Mouse (Mus musculus) lung, embryonic 14.5 days (tissue): ENCODE results near the gene Faf2. TPM values are rescaled to one million over a fixed set of nuclear protein-coding genes. Genes with fewer than 3 reads are reported as not detected.

Source experiments
- ATAC-seq: fragments of 200-750 bp; cut with Nextera tagmentation; 2 replicates; pipeline ENCODE4 v1.8.0; 2017; ENCODE audit warnings: mild to moderate bottlenecking, moderate TSS enrichment, moderate library complexity; ENCODE audit not compliant: insufficient read depth
- DNase-seq: peaks from one replicate; pipeline ENCODE4 v3.0.0-alpha.2; 2015
- H3K27ac ChIP-seq: fragments of 300-500 bp; sonication (generic); 2 replicates; pipeline ENCODE4 v1.5.1; 2014; ENCODE audit warnings: low read depth, mild to moderate bottlenecking, moderate library complexity
- H3K27me3 ChIP-seq: fragments of 300-500 bp; sonication (generic); 2 replicates; pipeline ENCODE4 v1.6.1; 2014; ENCODE audit warnings: low read length, control low read depth; ENCODE audit not compliant: insufficient read depth
- H3K36me3 ChIP-seq: fragments of 300-500 bp; sonication (generic); 2 replicates; pipeline ENCODE4 v1.6.1; 2014; ENCODE audit warnings: control low read depth; ENCODE audit not compliant: insufficient read depth
- H3K4me1 ChIP-seq: fragments of 300-500 bp; sonication (generic); 2 replicates; pipeline ENCODE4 v1.6.1; 2014; ENCODE audit warnings: antibody characterized with exemption, control low read depth; ENCODE audit not compliant: insufficient read depth
- H3K4me2 ChIP-seq: fragments of 300-500 bp; sonication (generic); 2 replicates; pipeline ENCODE4 v1.6.1; 2014; ENCODE audit warnings: mild to moderate bottlenecking
- H3K4me3 ChIP-seq: fragments of 300-500 bp; sonication (generic); 2 replicates; pipeline ENCODE4 v1.5.1; 2014; ENCODE audit warnings: low read depth, low read length
- H3K9ac ChIP-seq: fragments of 300-500 bp; sonication (generic); 2 replicates; pipeline ENCODE4 v1.6.1; 2014
- H3K9me3 ChIP-seq: fragments of 300-500 bp; sonication (generic); 2 replicates; pipeline ENCODE4 v1.6.1; 2016; ENCODE audit warnings: low read depth, low read length, control low read depth
- CTCF ChIP-seq: IDR thresholded peaks from 2 replicates; pipeline ENCODE4 v1.5.1; 2016; ENCODE audit warnings: antibody characterized with exemption, low read depth
- WGBS: fragments of 180-500 bp; shearing (Covaris S2); extraction: QIAGEN DNeasy Blood & Tissue Kit; methylation state at CpG from one replicate; pipeline ENCODE4 v1.1.7; 2014; 5-methylcytosine and 5-hydroxymethylcytosine counted together
- polyA plus RNA-seq: library from polyadenylated mRNA; unstranded; fragments of >200 nt; fragmentation: Nextera tagmentation; extraction: Ambion mirVana; gene quantifications from 2 replicates; pipeline ENCODE4 v1.2.1, GENCODE M21; 2014

The Faf2 gene
- 103 and 106 TPM in 2 replicates for polyA plus RNA-seq

DNA sequence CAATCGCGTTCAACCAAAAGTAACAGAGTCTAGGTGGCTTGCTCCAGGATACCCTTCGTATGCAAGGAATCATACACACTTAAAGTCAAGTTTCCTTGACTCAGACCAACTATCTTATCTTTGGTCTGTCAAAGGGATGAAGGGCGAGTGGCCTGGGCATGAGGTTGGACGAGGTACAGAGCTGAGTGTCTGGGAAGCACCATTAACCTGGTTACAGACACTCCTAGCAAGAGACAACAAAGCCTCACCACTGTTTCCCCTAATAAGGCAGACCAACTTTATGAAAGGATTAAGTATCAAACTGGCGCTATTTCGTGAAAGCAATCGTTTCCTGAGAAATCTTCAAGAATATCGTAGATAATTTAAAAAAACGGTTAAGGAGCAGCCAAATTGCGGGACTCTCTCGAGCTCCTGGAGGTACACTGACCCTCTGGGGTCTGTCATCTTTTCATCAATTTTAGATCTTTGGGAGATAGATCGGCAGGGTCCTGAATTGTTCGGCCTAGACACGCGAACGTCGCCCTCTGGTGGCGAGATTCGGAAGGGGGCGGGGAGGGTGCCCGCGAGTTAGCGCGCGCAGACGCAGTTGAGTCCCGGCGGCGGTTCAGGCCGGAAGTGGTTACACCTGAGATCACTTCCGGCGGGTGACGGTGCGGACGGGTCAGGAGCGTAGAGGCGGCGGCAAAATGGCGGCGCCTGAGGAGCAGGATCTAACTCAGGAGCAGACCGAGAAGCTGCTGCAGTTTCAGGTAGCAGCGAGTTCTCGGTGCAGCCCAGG, at the start of gene Faf2:
Gene Faf2, plus strand, starts transcription at position 630 of the 778 bp plus-strand sequence.
- Histone ChIP-seq H3K4me1 (0 out of 2 replicates have a peak, but pooled peaks cover 3% of the 10 kb centered on the region), H3K36me3 (peaks cover 3% of the 10 kb centered on the region; the same call in 1 of the 2 replicates), H3K4me3 (peak within 1 kb of the TSS; percentile 97), H3K27ac (peak within 1 kb of the TSS; percentile 88), H3K27me3 (no peaks in the 10 kb centered on the region), H3K9ac (peak within 1 kb of the TSS; percentile 94), H3K9me3 (no peaks in the 10 kb centered on the region), H3K4me2 (peak within 1 kb of the TSS; percentile 90)
- ATAC-seq (peak; percentile 98), DNase-seq (peak; percentile 99)
- peak; percentile 97 for TF ChIP-seq CTCF
- WGBS: 9% methylated on average over 44 of the region's 44 CpGs

DNA sequence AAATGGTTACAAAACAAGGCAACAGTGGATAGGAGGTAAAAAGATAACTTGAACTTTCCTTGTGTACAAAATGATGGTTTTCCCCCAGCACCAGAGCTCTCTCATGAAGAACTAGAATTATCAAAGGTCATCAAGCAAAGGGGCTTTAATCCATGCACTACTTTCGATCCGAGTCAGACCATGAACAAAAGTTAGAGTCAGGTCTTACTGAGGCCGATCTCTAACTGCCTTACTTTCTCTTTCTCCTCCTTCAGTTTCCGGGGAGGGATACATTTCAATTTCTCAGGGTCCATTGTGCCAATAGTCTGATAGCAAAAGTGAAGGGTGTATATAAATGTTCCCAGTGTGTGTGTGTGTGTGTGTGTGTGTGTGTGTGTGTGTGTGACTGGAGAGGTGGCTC, 49.0 kb upstream of the Faf2 start:
- H3K4me3 ChIP-seq: no peak overlapping the region
- H3K4me1 ChIP-seq: no peaks in the 10 kb centered on the region
- no peaks in the 10 kb centered on the region for H3K9me3 ChIP-seq
- H3K27me3 ChIP-seq: no peaks in the 10 kb centered on the region
- WGBS: 75% methylated on average over 4 of the region's 4 CpGs
- DNase-seq (no peak), ATAC-seq (no peak)
- H3K36me3 ChIP-seq: peaks cover 4% of the 10 kb centered on the region; the same call in 1 of the 2 replicates
- TF ChIP-seq CTCF: no peak
- H3K27ac ChIP-seq: no peak overlapping the region
- H3K9ac ChIP-seq: no peak overlapping the region
- H3K4me2 ChIP-seq: no peak overlapping the region

DNA sequence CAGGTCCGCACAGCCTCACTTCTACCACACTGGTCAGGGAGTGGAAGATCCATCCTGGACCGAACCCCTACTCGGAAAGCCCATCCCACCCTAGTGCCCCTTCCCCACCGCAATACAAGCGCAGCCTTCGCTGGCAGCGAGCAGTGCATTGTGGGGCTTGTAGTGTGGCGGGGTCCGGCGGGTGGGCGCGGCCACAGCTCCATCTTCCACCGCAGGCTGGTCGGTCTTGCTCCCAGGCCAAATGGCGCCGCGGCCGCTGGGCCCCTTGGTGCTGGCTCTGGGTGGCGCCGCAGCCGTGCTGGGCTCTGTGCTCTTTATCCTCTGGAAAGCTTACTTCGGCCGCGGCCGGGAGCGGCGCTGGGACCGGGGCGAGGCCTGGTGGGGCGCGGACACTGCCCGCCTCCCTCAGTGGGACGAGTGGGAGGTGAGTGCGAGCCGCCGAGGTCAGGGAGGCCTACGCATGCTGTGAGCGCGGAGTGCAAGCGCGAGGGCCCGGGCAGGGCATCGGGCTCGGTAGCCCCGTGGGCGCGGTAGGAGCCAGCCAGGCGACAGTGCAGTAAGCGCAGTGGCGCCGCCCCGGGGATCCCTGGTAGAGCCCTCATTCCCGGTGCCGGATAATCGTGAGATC, 46.6 kb upstream of the Faf2 start, which contains the start of gene Arl10:
Gene Arl10, plus strand, starts transcription at position 162 of the 628 bp plus-strand sequence.
- Histone ChIP-seq H3K4me3 (peak within 1 kb of the TSS; percentile 97), H3K4me1 (no peaks in the 10 kb centered on the region), H3K9me3 (no peaks in the 10 kb centered on the region), H3K9ac (peak within 1 kb of the TSS; percentile 89), H3K27ac (peak within 1 kb of the TSS; percentile 75), H3K27me3 (no peaks in the 10 kb centered on the region), H3K36me3 (peaks cover 22% of the 10 kb centered on the region), H3K4me2 (peak within 1 kb of the TSS; percentile 93)
- under 1% methylated on average over 55 of the region's 55 CpGs for WGBS
- peak; percentile 92 for ATAC-seq
- TF ChIP-seq CTCF: no peak
- peak; percentile 85 for DNase-seq

DNA sequence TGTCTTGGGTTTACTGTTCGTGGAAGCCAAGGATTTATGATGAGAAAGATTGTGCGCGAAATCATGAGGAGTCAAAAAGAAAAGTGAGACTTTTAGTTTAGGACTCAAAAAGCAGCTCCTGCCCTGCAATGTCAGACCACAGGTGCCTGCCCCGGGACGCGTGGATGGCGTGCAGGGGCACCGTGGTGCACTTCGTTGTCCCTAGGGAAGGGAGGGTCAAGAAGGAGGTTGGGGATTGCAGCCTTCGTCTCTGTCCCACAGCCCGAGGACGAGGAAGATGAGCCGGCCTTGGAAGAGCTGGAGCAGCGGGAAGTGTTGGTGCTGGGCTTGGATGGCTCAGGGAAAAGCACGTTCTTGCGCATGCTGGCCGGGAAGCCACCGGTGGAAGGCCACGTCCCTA, 46.1 kb upstream of the Faf2 start:
- no peaks in the 10 kb centered on the region for H3K9me3 ChIP-seq
- WGBS: under 1% methylated on average over 19 of the region's 19 CpGs
- H3K36me3 ChIP-seq: peaks cover 28% of the 10 kb centered on the region
- H3K27ac ChIP-seq: peak overlapping the region; percentile 75; the same call in 1 of the 2 replicates
- peak overlapping the region; percentile 93 for H3K4me2 ChIP-seq
- H3K4me1 ChIP-seq: no peaks in the 10 kb centered on the region
- peak overlapping the region; percentile 89 for H3K9ac ChIP-seq
- ATAC-seq (peak; percentile 13; the same call in 1 of the 2 replicates), DNase-seq (peak; percentile 21)
- H3K27me3 ChIP-seq: no peaks in the 10 kb centered on the region
- no peak for TF ChIP-seq CTCF
- H3K4me3 ChIP-seq: peak overlapping the region; percentile 97

DNA sequence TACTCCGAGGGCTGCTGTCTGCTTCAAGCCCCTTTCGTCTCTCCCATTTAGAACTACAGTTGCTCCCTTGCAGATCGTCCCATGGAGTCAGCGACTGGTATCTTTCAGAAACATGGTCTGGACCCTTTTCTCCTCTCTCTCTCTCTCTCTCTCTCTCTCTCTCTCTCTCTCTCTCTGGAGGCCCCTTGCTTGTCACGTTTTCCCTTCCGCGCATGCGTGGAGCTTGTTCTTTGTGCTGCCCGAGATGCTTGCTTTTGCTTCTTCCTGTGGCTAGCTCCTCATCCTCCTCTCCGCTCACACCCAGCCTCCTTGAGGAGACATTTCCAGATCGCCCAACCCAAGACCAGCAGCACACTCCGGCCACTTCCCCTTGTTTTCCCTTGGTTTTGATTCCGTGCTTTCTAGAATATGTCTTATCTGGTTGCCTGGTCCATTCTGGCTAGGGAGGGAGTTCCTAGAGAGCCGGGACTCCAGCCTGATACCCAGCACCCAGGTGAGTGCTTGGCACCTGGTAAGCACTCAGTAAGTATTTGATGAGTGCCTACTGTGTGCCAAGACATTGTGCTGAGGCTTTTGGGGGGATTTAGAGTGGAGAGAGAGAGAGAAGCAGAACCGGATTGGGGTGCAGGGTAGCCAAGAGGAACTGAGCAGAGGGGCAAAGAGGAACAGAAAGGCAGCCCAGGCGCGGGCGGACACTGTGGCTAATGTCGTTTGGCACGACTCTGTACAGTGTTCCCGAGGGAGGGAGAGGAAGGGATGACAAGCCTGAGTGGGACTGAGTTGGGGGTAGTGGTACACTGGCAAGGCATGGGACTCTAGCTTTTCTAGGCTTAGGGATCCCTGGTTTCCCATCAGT, 43.7 kb upstream of the Faf2 start:
- DNase-seq: no peak
- Histone ChIP-seq H3K4me2 (no peak overlapping the region), H3K27ac (no peak overlapping the region), H3K36me3 (peaks cover 51% of the 10 kb centered on the region), H3K4me1 (no peaks in the 10 kb centered on the region), H3K9me3 (no peaks in the 10 kb centered on the region), H3K4me3 (no peak overlapping the region), H3K27me3 (no peaks in the 10 kb centered on the region), H3K9ac (no peak overlapping the region)
- ATAC-seq: no peak
- 84% methylated on average over 21 of the region's 21 CpGs for WGBS
- no peak for TF ChIP-seq CTCF

DNA sequence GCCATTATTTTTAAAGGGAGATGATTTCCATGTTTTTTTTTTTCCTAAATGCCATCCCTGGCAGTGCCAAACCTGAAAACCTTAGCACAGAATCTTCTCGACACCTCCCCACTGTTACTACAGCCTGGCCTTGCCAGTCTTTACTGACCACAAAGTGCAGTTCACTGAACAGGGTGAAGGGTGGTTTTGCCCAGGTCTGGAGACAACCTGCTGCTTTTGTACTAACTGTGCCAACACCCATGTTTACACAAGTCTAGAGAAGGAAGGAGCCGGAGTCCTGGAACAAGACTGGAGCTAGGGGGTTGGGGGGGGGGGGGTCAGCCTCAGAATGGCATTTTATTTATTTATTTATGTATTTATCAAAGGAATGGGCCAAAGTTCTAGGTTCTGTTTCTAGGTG, 40.2 kb upstream of the Faf2 start:
- Histone ChIP-seq H3K27ac (no peak overlapping the region), H3K4me1 (no peaks in the 10 kb centered on the region), H3K4me2 (no peak overlapping the region), H3K9me3 (no peaks in the 10 kb centered on the region), H3K4me3 (no peak overlapping the region), H3K9ac (no peak overlapping the region), H3K36me3 (peaks cover 83% of the 10 kb centered on the region), H3K27me3 (no peaks in the 10 kb centered on the region)
- 51% methylated on average over 2 of the region's 2 CpGs for WGBS
- TF ChIP-seq CTCF: no peak
- ATAC-seq: no peak
- no peak for DNase-seq
